Mouse (Mus musculus): ENCODE measurements around the gene Iqsec1. TPM values are rescaled to one million over a fixed set of nuclear protein-coding genes. Genes with fewer than 3 reads are reported as not detected.

Gene Iqsec1
- polyA plus RNA-seq, 1 experiment, result 46.1 TPM

GRCm38 (mm10) chr6:90953349-90953748 lies 35.1 kb downstream of the Iqsec1 start:
- WGBS, result 56% methylated on average over 4 of the region's 4 CpGs
- Histone ChIP-seq H3K27ac (ENCODE audit: insufficient read depth, low read depth, low read length) (no peak overlapping the region), H3K4me1 (ENCODE audit: control insufficient read depth, insufficient read depth, insufficient read length, low read length) (no peaks in the 10 kb centered on the region), H3K27me3 (ENCODE audit: control insufficient read depth, insufficient read depth, low read length) (no peaks in the 10 kb centered on the region), H3K36me3 (ENCODE audit: control insufficient read depth, insufficient read depth, low read length) (no peaks in the 10 kb centered on the region), H3K4me3 (ENCODE audit: low read depth, low read length) (no peak overlapping the region)
- TF ChIP-seq POLR2A (IDR thresholded peaks at IDR 0.05; ENCODE audit: low read depth, low read length), result no peak
- no peak for TF ChIP-seq CTCF (IDR thresholded peaks at IDR 0.05; ENCODE audit: extremely low read depth, insufficient read length, insufficient replicate concordance, low read depth, low read length)

GRCm38 (mm10) chr6:90950936-90951335 lies 37.5 kb downstream of the Iqsec1 start:
- no peaks in the 10 kb centered on the region for H3K36me3 ChIP-seq (ENCODE audit: control insufficient read depth, insufficient read depth, low read length)
- WGBS, result 69% methylated on average over 2 of the region's 2 CpGs
- no peaks in the 10 kb centered on the region for H3K4me1 ChIP-seq (ENCODE audit: control insufficient read depth, insufficient read depth, insufficient read length, low read length)
- no peak overlapping the region for H3K4me3 ChIP-seq (ENCODE audit: low read depth, low read length)
- no peak for TF ChIP-seq POLR2A (IDR thresholded peaks at IDR 0.05; ENCODE audit: low read depth, low read length)
- no peak for TF ChIP-seq CTCF (IDR thresholded peaks at IDR 0.05; ENCODE audit: extremely low read depth, insufficient read length, insufficient replicate concordance, low read depth, low read length)
- H3K27me3 ChIP-seq (ENCODE audit: control insufficient read depth, insufficient read depth, low read length), result no peaks in the 10 kb centered on the region
- no peak overlapping the region for H3K27ac ChIP-seq (ENCODE audit: insufficient read depth, low read depth, low read length)

- no peak for TF ChIP-seq CTCF (IDR thresholded peaks at IDR 0.05; ENCODE audit: extremely low read depth, insufficient read length, insufficient replicate concordance, low read depth, low read length)
- TF ChIP-seq POLR2A (IDR thresholded peaks at IDR 0.05; ENCODE audit: low read depth, low read length), result no peak
- 88% methylated on average over 1 of the region's 1 CpGs for WGBS
- no peaks in the 10 kb centered on the region for H3K36me3 ChIP-seq (ENCODE audit: control insufficient read depth, insufficient read depth, low read length)
Measured at GRCm38 (mm10) chr6:90948097-90948496, 40.4 kb downstream of the Iqsec1 start.

GRCm38 (mm10) chr6:90945560-90946230 lies 42.8 kb downstream of the Iqsec1 start:
- WGBS, result 31% methylated on average over 2 of the region's 2 CpGs
- Histone ChIP-seq H3K4me3 (ENCODE audit: low read depth, low read length) (no peak overlapping the region), H3K27ac (ENCODE audit: insufficient read depth, low read depth, low read length) (no peak overlapping the region), H3K36me3 (ENCODE audit: control insufficient read depth, insufficient read depth, low read length) (no peaks in the 10 kb centered on the region), H3K27me3 (ENCODE audit: control insufficient read depth, insufficient read depth, low read length) (no peaks in the 10 kb centered on the region), H3K4me1 (ENCODE audit: control insufficient read depth, insufficient read depth, insufficient read length, low read length) (peaks cover 3% of the 10 kb centered on the region; the same call in 1 of the 2 replicates)
- no peak for TF ChIP-seq CTCF (IDR thresholded peaks at IDR 0.05; ENCODE audit: extremely low read depth, insufficient read length, insufficient replicate concordance, low read depth, low read length)
- TF ChIP-seq POLR2A (IDR thresholded peaks at IDR 0.05; ENCODE audit: low read depth, low read length), result no peak

More at GRCm38 (mm10) chr6:90948097-90948496, 40.4 kb downstream of the Iqsec1 start:
- Histone ChIP-seq H3K27ac (ENCODE audit: insufficient read depth, low read depth, low read length) (no peak overlapping the region), H3K27me3 (ENCODE audit: control insufficient read depth, insufficient read depth, low read length) (no peaks in the 10 kb centered on the region), H3K4me1 (ENCODE audit: control insufficient read depth, insufficient read depth, insufficient read length, low read length) (peaks cover 3% of the 10 kb centered on the region; the same call in 1 of the 2 replicates), H3K4me3 (ENCODE audit: low read depth, low read length) (no peak overlapping the region)

GRCm38 (mm10) chr6:90941257-90941656 lies 47.2 kb downstream of the Iqsec1 start:
- peaks cover 3% of the 10 kb centered on the region; the same call in 1 of the 2 replicates for H3K4me1 ChIP-seq (ENCODE audit: control insufficient read depth, insufficient read depth, insufficient read length, low read length)
- H3K4me3 ChIP-seq (ENCODE audit: low read depth, low read length), result no peak overlapping the region
- 66% methylated on average over 3 of the region's 3 CpGs for WGBS
- H3K27me3 ChIP-seq (ENCODE audit: control insufficient read depth, insufficient read depth, low read length), result no peaks in the 10 kb centered on the region
- no peaks in the 10 kb centered on the region for H3K36me3 ChIP-seq (ENCODE audit: control insufficient read depth, insufficient read depth, low read length)
- TF ChIP-seq CTCF (IDR thresholded peaks at IDR 0.05; ENCODE audit: extremely low read depth, insufficient read length, insufficient replicate concordance, low read depth, low read length) (no peak), POLR2A (IDR thresholded peaks at IDR 0.05; ENCODE audit: low read depth, low read length) (no peak)
- no peak overlapping the region for H3K27ac ChIP-seq (ENCODE audit: insufficient read depth, low read depth, low read length)

GRCm38 (mm10) chr6:90933656-90934055 lies 54.8 kb downstream of the Iqsec1 start:
- H3K4me1 ChIP-seq (ENCODE audit: control insufficient read depth, insufficient read depth, insufficient read length, low read length), result no peaks in the 10 kb centered on the region
- WGBS, result 92% methylated on average over 3 of the region's 3 CpGs
- no peak overlapping the region for H3K4me3 ChIP-seq (ENCODE audit: low read depth, low read length)

GRCm38 (mm10) chr6:90928806-90929205 lies 59.7 kb downstream of the Iqsec1 start:
- no peaks in the 10 kb centered on the region for H3K4me1 ChIP-seq (ENCODE audit: control insufficient read depth, insufficient read depth, insufficient read length, low read length)
- no peak overlapping the region for H3K4me3 ChIP-seq (ENCODE audit: low read depth, low read length)
- TF ChIP-seq CTCF (IDR thresholded peaks at IDR 0.05; ENCODE audit: extremely low read depth, insufficient read length, insufficient replicate concordance, low read depth, low read length), result no peak

More at GRCm38 (mm10) chr6:90933656-90934055, 54.8 kb downstream of the Iqsec1 start:
- Histone ChIP-seq H3K36me3 (ENCODE audit: control insufficient read depth, insufficient read depth, low read length) (no peaks in the 10 kb centered on the region), H3K27ac (ENCODE audit: insufficient read depth, low read depth, low read length) (no peak overlapping the region), H3K27me3 (ENCODE audit: control insufficient read depth, insufficient read depth, low read length) (no peaks in the 10 kb centered on the region)
- TF ChIP-seq POLR2A (IDR thresholded peaks at IDR 0.05; ENCODE audit: low read depth, low read length) (no peak), CTCF (IDR thresholded peaks at IDR 0.05; ENCODE audit: extremely low read depth, insufficient read length, insufficient replicate concordance, low read depth, low read length) (no peak)

More at GRCm38 (mm10) chr6:90928806-90929205, 59.7 kb downstream of the Iqsec1 start:
- WGBS, result 65% methylated on average over 2 of the region's 2 CpGs
- Histone ChIP-seq H3K27me3 (ENCODE audit: control insufficient read depth, insufficient read depth, low read length) (no peaks in the 10 kb centered on the region), H3K36me3 (ENCODE audit: control insufficient read depth, insufficient read depth, low read length) (no peaks in the 10 kb centered on the region), H3K27ac (ENCODE audit: insufficient read depth, low read depth, low read length) (no peak overlapping the region)
